Mouse (Mus musculus) intestine, postnatal 0 days (tissue): ENCODE data around the gene Ubac2. TPM values are rescaled to one million over a fixed set of nuclear protein-coding genes. Genes with fewer than 3 reads are reported as not detected.
"Not testable (repeated sequence)": the region's sequence is repeated elsewhere in the genome, so short reads cannot be mapped to it uniquely, and the experiment has no call there.

Experiments used
- ATAC-seq: fragments of 200-750 bp; cut with Nextera tagmentation; 2 replicates; pipeline ENCODE4 v1.8.0; 2017; ENCODE audit warnings: mild to moderate bottlenecking, moderate TSS enrichment, moderate library complexity
- H3K27ac ChIP-seq: fragments of 300-500 bp; sonication (generic); 2 replicates; pipeline ENCODE4 v1.5.1; 2014; ENCODE audit warnings: mild to moderate bottlenecking, low read depth, low read length, moderate library complexity
- H3K27me3 ChIP-seq: fragments of 300-500 bp; sonication (generic); replicated peaks from 2 replicates; pipeline ENCODE4 v1.6.1; 2014; ENCODE audit warnings: low read length, mixed read lengths; ENCODE audit not compliant: control insufficient read depth, insufficient read depth
- H3K36me3 ChIP-seq: fragments of 300-500 bp; sonication (generic); 2 replicates; pipeline ENCODE4 v1.6.1; 2014; ENCODE audit warnings: mild to moderate bottlenecking, moderate library complexity; ENCODE audit not compliant: control insufficient read depth, insufficient read depth
- H3K4me1 ChIP-seq: fragments of 300-500 bp; sonication (generic); replicated peaks from 2 replicates; pipeline ENCODE4 v1.6.1; 2014; ENCODE audit warnings: antibody characterized with exemption, low read length, mixed read lengths; ENCODE audit not compliant: control insufficient read depth, insufficient read depth
- H3K4me2 ChIP-seq: fragments of 300-500 bp; sonication (generic); replicated peaks from 2 replicates; pipeline ENCODE4 v1.6.1; 2014; ENCODE audit warnings: low read depth, mild to moderate bottlenecking, moderate library complexity
- H3K4me3 ChIP-seq: fragments of 300-500 bp; sonication (generic); 2 replicates; pipeline ENCODE4 v1.5.1; 2014; ENCODE audit warnings: low read depth, low read length
- H3K9ac ChIP-seq: fragments of 300-500 bp; sonication (generic); 2 replicates; pipeline ENCODE4 v1.6.1; 2014; ENCODE audit warnings: mild to moderate bottlenecking, low read depth, low read length
- H3K9me3 ChIP-seq: fragments of 300-500 bp; sonication (generic); 2 replicates; pipeline ENCODE4 v1.6.1; 2016; ENCODE audit warnings: mixed run types; ENCODE audit not compliant: control insufficient read depth
- CTCF ChIP-seq: sonication (generic); IDR thresholded peaks from 2 replicates; pipeline ENCODE4 v1.5.1; 2016; ENCODE audit warnings: low read depth, mild to moderate bottlenecking, control low read depth, antibody characterized with exemption, moderate library complexity
- WGBS: fragments of 180-500 bp; shearing (Covaris S2); extraction: QIAGEN DNeasy Blood & Tissue Kit; methylation state at CpG from one replicate; pipeline ENCODE4 v1.1.7; 2014; 5-methylcytosine and 5-hydroxymethylcytosine counted together
- polyA plus RNA-seq: library from polyadenylated mRNA; unstranded; fragments of >200 nt; fragmentation: Nextera tagmentation; extraction: Ambion mirVana; gene quantifications from 2 replicates; pipeline ENCODE4 v1.2.1, GENCODE M21; 2015

Gene Ubac2
- polyA plus RNA-seq, 1 experiment from 2014 or later, result 39.2 TPM

DNA sequence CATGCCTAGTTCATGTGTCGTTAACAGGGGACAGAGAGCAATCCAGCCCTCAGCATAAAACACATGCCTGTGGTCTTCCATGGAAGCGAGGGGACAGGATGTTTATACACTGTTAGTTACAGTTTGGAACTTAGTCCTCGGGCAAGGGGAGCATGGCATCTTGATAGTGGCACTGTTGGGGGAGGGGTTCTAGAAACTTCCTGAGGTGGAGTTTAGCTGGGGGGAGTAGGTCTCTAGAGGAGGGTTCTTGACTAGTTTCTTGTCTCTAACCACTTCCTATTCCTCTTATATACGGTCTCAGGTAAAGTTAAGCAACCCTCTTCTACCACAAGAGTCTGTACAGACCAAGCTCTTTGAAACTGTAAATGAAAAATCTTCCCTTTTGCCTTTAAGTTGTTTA, 187.8 kb downstream of the Ubac2 start:
- no peaks in the 10 kb centered on the region for H3K9me3 ChIP-seq
- H3K4me2 ChIP-seq, result no peak overlapping the region
- no peak overlapping the region for H3K27ac ChIP-seq
- TF ChIP-seq CTCF, result no peak
- no peaks in the 10 kb centered on the region for H3K36me3 ChIP-seq
- no peak overlapping the region for H3K9ac ChIP-seq
- H3K4me3 ChIP-seq, result no peak overlapping the region
- ATAC-seq, result no peak
- H3K27me3 ChIP-seq, result no peaks in the 10 kb centered on the region
- peaks cover 3% of the 10 kb centered on the region; the same call in 1 of the 2 replicates for H3K4me1 ChIP-seq
- WGBS, result 59% methylated on average over 4 of the region's 4 CpGs

- H3K27ac ChIP-seq, H3K9ac ChIP-seq, H3K4me3 ChIP-seq, ATAC-seq, H3K36me3 ChIP-seq, H3K4me1 ChIP-seq, H3K9me3 ChIP-seq, H3K27me3 ChIP-seq: not testable (repeated sequence)
- WGBS, result 41% methylated on average over 3 of the region's 3 CpGs
- 0 out of 2 replicates have a peak overlapping the region, but pooled peaks have one; percentile 24 for H3K4me2 ChIP-seq
These were observed 189.6 kb downstream of the Ubac2 start for GRCm38 (mm10) chr14:122068036-122068435.

- no peak; the same call in 1 of the 2 replicates for TF ChIP-seq CTCF
- Histone ChIP-seq H3K9me3 (no peaks in the 10 kb centered on the region), H3K36me3 (no peaks in the 10 kb centered on the region), H3K4me3 (no peak overlapping the region), H3K4me2 (no peak overlapping the region), H3K27me3 (no peaks in the 10 kb centered on the region), H3K27ac (no peak overlapping the region), H3K9ac (no peak overlapping the region), H3K4me1 (peaks cover 3% of the 10 kb centered on the region; the same call in 1 of the 2 replicates)
- WGBS, result 49% methylated on average over 11 of the region's 11 CpGs
- no peak for ATAC-seq
These were observed 190.6 kb downstream of the Ubac2 start for GRCm38 (mm10) chr14:122068801-122069695.

DNA sequence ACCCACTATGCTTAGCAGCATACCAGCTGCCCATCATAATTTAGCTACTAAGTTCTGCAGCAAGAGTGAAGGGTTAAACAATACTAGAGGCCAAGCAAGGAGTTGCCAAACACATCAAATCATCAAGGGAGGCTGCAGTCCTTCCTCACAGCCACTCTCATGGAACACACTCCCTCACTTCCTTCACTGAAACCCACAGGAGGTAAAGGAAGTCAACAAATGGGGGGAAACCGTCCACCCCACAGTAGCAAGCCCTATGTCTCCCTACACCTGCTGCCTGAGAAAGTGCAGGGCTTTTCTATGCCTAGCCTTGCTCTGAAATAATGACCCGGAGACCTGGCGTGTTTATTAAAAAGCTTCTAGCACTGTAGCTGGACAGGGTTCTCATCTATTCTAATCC, 191.5 kb downstream of the Ubac2 start:
- Histone ChIP-seq H3K27ac (no peak overlapping the region), H3K9ac (no peak overlapping the region), H3K36me3 (no peaks in the 10 kb centered on the region), H3K4me1 (peaks cover 3% of the 10 kb centered on the region; the same call in 1 of the 2 replicates), H3K27me3 (no peaks in the 10 kb centered on the region), H3K4me3 (no peak overlapping the region), H3K4me2 (no peak overlapping the region), H3K9me3 (no peaks in the 10 kb centered on the region)
- no peak for TF ChIP-seq CTCF
- WGBS, result 76% methylated on average over 3 of the region's 3 CpGs
- no peak for ATAC-seq

Other genes starting within 250 kb of the Ubac2 start
- 6.2 and 7.3 TPM in 2 replicates for gene Dock9, start 80.8 kb upstream of the Ubac2 start, polyA plus RNA-seq
- gene Gpr18, start 37.2 kb downstream of the Ubac2 start, polyA plus RNA-seq, result 0.10 and 0.13 TPM in 2 replicates
- gene Gpr183, start 86.6 kb downstream of the Ubac2 start, polyA plus RNA-seq, result 1.5 and 1.6 TPM in 2 replicates
- gene Timm8a2, start 156.1 kb downstream of the Ubac2 start, polyA plus RNA-seq, result not detected in 2 replicates
- gene Tm9sf2, start 228.4 kb downstream of the Ubac2 start, polyA plus RNA-seq, result 295 TPM in 2 replicates